Mouse (Mus musculus) G1E (cell line): Measurements from ENCODE around the gene Atp2a3.

Source experiments
- CTCF ChIP-seq: IDR thresholded peaks from 2 replicates; pipeline ENCODE4 v1.5.1; 2012; ENCODE audit warnings: low read depth, low read length, inconsistent platforms, mixed read lengths
- GATA1 ChIP-seq: IDR thresholded peaks from 2 replicates; pipeline ENCODE4 v1.6.1; 2012; ENCODE audit warnings: borderline replicate concordance, low read length, inconsistent platforms, mixed read lengths
- GATA2 ChIP-seq: IDR thresholded peaks from 2 replicates; pipeline ENCODE4 v1.6.1; 2012; ENCODE audit warnings: low read depth, low read length, inconsistent platforms, borderline replicate concordance
- POLR2AphosphoS5 ChIP-seq: IDR thresholded peaks from 2 replicates; pipeline ENCODE4 v1.6.1; 2012; ENCODE audit warnings: low read depth, low read length, inconsistent platforms; ENCODE audit not compliant: insufficient replicate concordance
- TAL1 ChIP-seq: conservative IDR thresholded peaks from 2 replicates; pipeline ENCODE4 v1.6.1; 2012; ENCODE audit warnings: low read depth, low read length, inconsistent platforms, mixed read lengths

- TF ChIP-seq CTCF (no peak), POLR2AphosphoS5 (no peak), GATA1 (no peak), GATA2 (no peak), TAL1 (no peak)
Observed at GRCm38 (mm10) chr11:72944996-72945793, 15.8 kb upstream of the Atp2a3 start.
